Mouse (Mus musculus) gastrocnemius, postnatal 10 days (tissue): ENCODE results near the gene Lgi1. TPM values are rescaled to one million over a fixed set of nuclear protein-coding genes. Genes with fewer than 3 reads are reported as not detected.

Source experiments
- DNase-seq: peaks from one replicate; pipeline ENCODE4 v3.0.0; 2021; ENCODE audit warnings: mixed read lengths
- total RNA-seq, 2 experiments: library from RNA; stranded (reverse); gene quantifications; 2 replicates each; pipeline ENCODE4 v1.2.3; 2021

Lgi1 gene
- total RNA-seq, 2 experiments from 2014 or later = 1.5 to 2.3 TPM

GRCm38 (mm10) chr19:38327002-38327401, 62.7 kb downstream of the Lgi1 start:
- DNase-seq = no peak

GRCm38 (mm10) chr19:38328010-38328409, 63.7 kb downstream of the Lgi1 start:
- DNase-seq = no peak

DNA sequence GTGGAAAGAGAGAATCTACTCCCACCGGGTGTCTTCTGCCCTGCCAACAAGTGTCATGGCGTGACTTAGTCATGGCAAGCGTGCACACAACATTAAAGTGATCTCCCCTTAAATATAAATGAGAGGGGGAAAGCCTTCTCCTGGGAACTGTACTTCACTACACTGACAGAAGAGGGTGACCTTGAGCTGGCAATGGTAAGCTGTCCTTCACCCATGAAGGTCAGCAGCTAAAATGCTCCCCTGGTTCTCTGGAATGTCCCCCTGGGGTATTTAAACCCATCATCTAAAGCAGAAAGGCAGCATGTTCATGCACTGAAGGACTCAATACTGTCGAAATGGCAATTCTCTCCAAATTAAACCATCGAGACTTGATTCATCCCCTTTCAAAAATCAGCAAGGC, 64.9 kb downstream of the Lgi1 start:
- DNase-seq = no peak

DNA sequence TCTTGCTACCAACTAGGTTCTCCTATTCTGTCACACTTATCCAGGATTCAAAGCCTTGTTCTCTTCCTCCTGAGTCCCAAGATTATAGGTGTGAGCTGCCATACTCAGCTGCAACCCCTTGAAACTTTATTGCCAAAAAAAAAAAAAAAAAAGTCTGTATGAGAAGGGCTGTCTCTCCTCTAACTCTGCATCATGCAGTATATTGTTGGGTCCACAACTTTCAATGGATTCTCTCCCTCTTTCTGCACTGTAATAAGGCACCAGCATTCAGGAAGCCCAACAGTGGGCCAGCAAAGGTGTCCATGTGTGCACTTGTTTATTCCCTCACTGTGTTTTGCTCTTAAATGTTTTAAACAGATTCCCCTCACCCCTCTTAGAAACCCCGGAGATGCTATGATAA, 66.7 kb downstream of the Lgi1 start:
- no peak for DNase-seq

DNA sequence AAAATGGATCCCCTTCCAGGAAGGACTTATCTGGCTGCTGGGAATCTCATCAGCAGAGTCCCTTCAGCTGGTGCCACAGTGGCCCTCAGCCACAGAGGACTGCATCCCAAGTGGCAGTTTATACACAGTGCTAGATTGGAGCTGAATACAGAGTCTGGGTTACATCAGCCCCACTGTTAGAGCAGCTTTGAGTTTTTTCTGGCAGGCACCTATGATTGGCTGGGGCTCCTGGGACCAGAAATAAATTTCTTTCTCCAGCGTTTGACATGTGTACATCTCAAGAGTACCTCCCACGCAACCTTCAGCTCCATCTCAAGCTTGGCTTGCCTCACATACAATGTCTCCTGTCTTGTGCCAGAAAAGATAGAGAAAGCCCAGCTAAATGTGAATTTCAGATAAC, 67.9 kb downstream of the Lgi1 start:
- DNase-seq = no peak

- no peak for DNase-seq
Observed at GRCm38 (mm10) chr19:38332820-38333219, 68.5 kb downstream of the Lgi1 start.

DNA sequence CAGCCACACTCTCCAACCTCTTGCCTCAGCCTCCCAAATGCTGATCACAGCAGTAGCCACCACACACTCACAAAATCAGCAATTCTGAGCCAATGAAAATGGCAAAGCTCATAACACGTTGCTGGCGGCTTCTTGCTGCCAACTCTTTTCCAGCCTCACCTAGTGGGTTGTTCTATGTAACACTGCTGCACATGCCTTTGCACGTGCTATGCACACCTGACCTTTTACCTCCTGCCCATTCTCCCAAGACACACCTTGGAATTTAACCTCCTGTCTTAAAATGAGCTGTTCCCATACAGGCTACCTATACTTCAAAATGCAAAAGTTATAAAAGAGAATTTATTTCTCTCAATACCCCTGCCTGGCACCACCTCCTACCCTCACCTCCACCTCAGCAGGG, 72.2 kb downstream of the Lgi1 start:
- no peak for DNase-seq

GRCm38 (mm10) chr19:38337332-38337731, 73.0 kb downstream of the Lgi1 start:
- DNase-seq = no peak

DNA sequence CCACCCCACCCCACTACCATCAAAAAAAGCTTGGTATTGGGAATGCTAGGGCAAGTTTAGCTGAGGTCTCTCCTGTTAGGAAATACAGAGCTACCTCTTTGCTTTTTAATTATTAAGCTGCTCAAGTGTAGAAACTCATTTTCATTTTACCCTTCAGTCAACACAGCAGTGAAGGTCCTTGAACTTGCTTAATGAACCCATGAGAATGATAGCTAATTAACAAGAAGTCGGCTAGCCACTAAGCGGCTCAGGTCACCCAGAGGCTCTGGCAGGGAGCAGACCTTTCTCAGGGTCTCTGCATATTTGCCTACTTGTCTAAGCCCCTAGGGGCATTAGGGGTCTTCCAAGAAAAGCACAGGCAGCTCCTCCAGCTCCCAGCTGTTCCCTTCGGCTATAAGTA, 75.4 kb downstream of the Lgi1 start:
- no peak for DNase-seq

GRCm38 (mm10) chr19:38343246-38343645, 78.9 kb downstream of the Lgi1 start:
- DNase-seq = no peak

DNA sequence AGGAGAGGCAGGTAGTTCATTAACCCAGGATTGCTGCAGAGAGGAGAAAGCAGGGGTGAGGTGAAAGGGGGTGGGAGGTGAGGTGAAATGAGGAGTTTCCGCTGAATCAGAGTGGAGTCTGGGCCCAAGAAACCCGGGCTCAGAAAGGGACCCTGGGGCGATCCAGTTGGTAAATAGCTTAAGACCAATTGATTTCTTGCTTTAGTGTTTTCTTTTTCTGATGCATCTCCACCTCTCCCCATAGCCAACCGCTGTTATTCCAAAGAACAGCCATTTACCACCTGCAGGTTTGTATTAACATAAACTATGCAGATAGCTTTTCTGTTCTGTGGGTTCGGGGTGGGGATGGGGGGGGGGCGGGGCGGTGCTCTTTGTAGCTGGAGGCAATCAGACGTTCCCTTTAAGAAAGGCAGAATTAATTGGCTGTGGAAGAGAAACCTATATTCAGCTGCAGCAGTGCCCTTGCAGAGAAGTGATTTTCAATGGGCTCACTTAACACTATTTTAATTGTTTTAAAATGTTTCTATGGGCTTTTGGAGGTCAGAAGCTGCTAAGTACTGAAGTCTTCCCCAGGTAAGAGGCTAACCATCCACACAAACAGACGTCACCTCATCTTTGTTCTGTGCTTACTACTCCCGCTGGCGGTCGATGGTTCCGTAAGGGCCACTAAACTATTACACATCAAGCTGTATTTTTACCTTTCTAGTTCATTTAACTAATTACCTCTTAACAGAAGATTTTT, 84.1 kb downstream of the Lgi1 start:
- no peak for DNase-seq

DNA sequence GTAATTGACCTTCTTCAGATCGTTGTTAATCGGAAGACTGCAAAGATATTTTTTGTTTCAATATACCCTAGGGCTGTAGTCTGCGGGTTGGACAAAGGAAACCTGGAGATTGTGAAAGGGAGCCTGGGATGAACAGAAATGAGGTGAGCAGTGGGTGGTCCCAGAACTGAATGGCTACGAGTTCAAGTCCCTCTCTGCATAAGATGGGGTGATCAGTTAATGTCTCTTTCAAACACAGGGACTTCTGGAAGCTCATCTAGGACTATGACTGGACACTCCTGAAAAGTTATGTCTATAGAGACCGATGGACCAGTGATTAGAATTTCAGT, 84.6 kb downstream of the Lgi1 start:
- DNase-seq = no peak

DNA sequence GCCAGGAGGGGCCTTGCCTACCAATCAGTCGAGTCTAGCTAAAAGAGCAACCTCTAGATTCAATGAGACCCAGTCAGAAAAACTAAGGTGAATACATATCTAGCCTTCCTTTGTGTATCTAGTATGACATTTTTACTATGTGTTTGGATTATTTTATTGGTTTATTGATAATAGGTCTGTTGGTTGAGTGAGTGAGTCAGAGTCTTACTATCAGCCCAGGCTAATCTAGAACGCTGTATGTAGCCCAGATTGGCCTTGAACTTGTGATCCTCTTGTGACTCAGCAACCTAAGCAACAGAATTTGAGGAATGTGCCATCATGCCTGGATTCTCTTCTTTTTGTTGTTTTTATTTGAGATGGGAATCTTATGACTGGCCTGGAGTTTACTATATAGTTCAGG, 86.9 kb downstream of the Lgi1 start:
- DNase-seq = no peak

DNA sequence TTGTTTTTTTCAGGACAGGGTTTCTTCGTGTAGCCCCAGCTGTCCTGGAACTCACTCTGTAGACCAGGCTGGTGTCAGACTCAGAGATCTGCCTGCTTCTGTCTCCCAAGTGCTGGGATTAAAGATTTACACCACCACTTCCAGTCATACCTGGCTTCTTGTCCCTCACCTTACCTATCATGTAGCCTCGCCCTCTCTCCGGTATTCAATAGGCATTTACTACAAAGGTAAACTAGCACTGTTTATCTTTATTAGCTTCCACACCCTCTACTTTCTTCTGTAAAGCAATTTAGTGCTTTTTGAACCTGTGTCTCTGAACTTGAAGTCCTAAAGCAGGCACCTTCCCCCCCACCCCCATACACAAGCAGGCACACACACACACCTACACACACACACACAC, 87.4 kb downstream of the Lgi1 start:
- no peak for DNase-seq

GRCm38 (mm10) chr19:38352495-38353130, 88.3 kb downstream of the Lgi1 start:
- DNase-seq = peak; percentile 17

DNA sequence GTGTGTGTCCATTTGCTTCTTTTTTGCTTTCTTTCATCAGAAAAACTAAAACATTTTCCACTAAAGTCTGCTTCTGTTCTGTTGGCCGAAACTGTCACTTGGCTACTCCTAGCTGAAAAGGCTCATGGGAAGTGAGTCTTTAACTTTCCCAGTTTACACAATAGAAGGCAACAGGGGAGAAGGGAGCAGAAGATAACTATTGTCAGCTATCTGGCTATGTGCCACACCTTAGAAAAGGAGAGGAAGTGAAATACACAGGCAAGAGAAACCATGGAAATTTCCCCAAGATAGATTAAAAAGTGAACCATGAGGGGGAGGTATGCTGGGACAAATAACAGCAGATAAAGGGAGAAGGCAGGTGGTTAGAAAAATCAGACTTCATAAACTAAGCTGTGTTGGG, 89.9 kb downstream of the Lgi1 start:
- no peak for DNase-seq

DNA sequence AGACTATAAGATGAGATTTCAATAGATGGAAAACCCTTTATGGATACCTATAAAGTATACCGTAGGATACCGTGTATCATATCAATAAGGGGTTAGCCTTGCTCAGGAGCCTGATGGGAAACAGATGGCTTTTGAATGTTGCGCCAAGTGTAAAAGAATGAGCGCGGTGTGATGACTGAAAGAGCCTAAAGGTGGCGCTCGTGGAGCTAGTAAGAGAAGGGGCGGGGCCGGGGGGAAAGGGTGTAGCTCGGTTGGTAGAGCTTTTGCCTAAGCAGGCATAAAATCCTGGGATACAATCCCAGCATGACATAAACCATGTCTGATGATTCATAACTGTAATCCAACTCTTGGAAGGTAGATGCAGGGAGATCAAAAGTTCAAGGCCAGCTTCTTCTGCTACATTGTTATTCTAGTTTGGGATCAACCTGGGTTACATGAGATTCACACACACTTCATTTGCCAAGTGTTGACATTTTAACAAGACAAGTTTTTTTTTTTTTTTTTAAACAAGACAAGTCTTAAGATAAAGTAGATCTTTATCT, 90.6 kb downstream of the Lgi1 start:
- no peak for DNase-seq

- DNase-seq = no peak
Observed at GRCm38 (mm10) chr19:38356211-38356828, 92.0 kb downstream of the Lgi1 start.

GRCm38 (mm10) chr19:38357956-38358623, 93.8 kb downstream of the Lgi1 start:
- DNase-seq = peak; percentile 10

- DNase-seq = no peak
Observed at GRCm38 (mm10) chr19:38359287-38359686, 95.0 kb downstream of the Lgi1 start.
